Mouse (Mus musculus): ENCODE measurements around the gene Cldn18.

DNA sequence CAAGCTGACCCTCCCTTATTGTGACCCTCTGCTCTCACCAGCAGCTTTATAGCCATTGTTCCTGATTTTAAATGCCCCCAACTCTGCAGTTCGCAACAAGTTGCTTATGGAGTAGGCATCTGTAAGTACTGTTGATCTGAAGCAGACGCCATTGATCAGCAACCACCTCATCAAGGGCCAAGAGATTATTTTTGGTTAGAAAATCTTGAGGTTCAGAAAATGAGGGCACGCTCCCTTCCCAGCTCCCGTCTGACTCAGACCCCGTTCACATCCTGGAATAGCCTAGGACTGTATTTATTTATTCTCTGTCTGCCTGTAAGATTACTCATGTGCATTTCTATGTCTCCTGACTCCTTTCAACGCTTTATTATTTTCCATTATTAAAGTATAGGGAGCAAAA is 71.7 kb downstream of the Cldn18 start:
- TF ChIP-seq MAFK (IDR thresholded peaks at IDR 0.05; ENCODE audit: insufficient read depth, low read depth, low read length) (no peak), HCFC1 (IDR thresholded peaks at IDR 0.05; ENCODE audit: borderline replicate concordance, insufficient read depth, low read length) (no peak)

All from ES-E14 (cell line).